Mouse (Mus musculus) midbrain, postnatal 0 days (tissue): ENCODE results near the gene Ldlrad2. TPM values are rescaled to one million over a fixed set of nuclear protein-coding genes. Genes with fewer than 3 reads are reported as not detected.

Experiments used
- ATAC-seq: fragments of 200-750 bp; cut with Nextera tagmentation; 2 replicates; pipeline ENCODE4 v1.8.0; 2017; ENCODE audit warnings: moderate number of reproducible peaks, mild to moderate bottlenecking, moderate TSS enrichment, moderate library complexity; ENCODE audit not compliant: low FRiP score
- DNase-seq: peaks from one replicate; pipeline ENCODE4 v3.0.0-alpha.2; 2015; ENCODE audit warnings: low spot score
- H3K27ac ChIP-seq: fragments of 300-500 bp; sonication (generic); 2 replicates; pipeline ENCODE4 v1.5.1; 2014; ENCODE audit warnings: low read depth, mild to moderate bottlenecking, low read length, mixed read lengths
- H3K27me3 ChIP-seq: fragments of 300-500 bp; sonication (generic); 2 replicates; pipeline ENCODE4 v1.6.1; 2014; ENCODE audit warnings: low read length, control low read depth, mixed read lengths; ENCODE audit not compliant: insufficient read depth
- H3K36me3 ChIP-seq: fragments of 300-500 bp; sonication (generic); 2 replicates; pipeline ENCODE4 v1.6.1; 2014; ENCODE audit warnings: low read length, control low read depth, mixed read lengths; ENCODE audit not compliant: insufficient read depth
- H3K4me1 ChIP-seq: fragments of 300-500 bp; sonication (generic); 2 replicates; pipeline ENCODE4 v1.6.1; 2014; ENCODE audit warnings: mild to moderate bottlenecking, control low read depth, antibody characterized with exemption, low read length, mixed read lengths; ENCODE audit not compliant: insufficient read depth
- H3K4me2 ChIP-seq: fragments of 300-500 bp; sonication (generic); 2 replicates; pipeline ENCODE4 v1.6.1; 2014; ENCODE audit warnings: low read depth, mild to moderate bottlenecking, low read length, mixed read lengths; ENCODE audit not compliant: poor library complexity, severe bottlenecking
- H3K4me3 ChIP-seq: fragments of 300-500 bp; sonication (generic); 2 replicates; pipeline ENCODE4 v1.5.1; 2014; ENCODE audit warnings: low read depth, mild to moderate bottlenecking, low read length, moderate library complexity
- H3K9ac ChIP-seq: fragments of 300-500 bp; sonication (generic); replicated peaks from 2 replicates; pipeline ENCODE4 v1.6.1; 2014; ENCODE audit warnings: mild to moderate bottlenecking, low read length, moderate library complexity, mixed read lengths; ENCODE audit not compliant: poor library complexity, severe bottlenecking
- H3K9me3 ChIP-seq: fragments of 300-500 bp; sonication (generic); 2 replicates; pipeline ENCODE4 v1.6.1; 2016; ENCODE audit warnings: low read length, control low read depth
- CTCF ChIP-seq: IDR thresholded peaks from 2 replicates; pipeline ENCODE4 v1.5.1; 2016; ENCODE audit warnings: antibody characterized with exemption, mild to moderate bottlenecking
- WGBS: fragments of 180-500 bp; shearing (Covaris S2); extraction: QIAGEN DNeasy Blood & Tissue Kit; methylation state at CpG from one replicate; pipeline ENCODE4 v1.1.7; 2014; 5-methylcytosine and 5-hydroxymethylcytosine counted together
- polyA plus RNA-seq: library from polyadenylated mRNA; unstranded; fragments of >200 nt; fragmentation: Nextera tagmentation; extraction: Ambion mirVana; gene quantifications from 2 replicates; pipeline ENCODE4 v1.2.1, GENCODE M21; 2015
- total RNA-seq: library from RNA; depleted of rRNA; stranded (reverse); fragments of >200 nt; gene quantifications from 2 replicates; pipeline ENCODE4 v1.2.3, GENCODE M21; 2014; rRNA removed

Ldlrad2 gene
- total RNA-seq (not detected in 2 replicates), polyA plus RNA-seq (0.70 TPM in 1 of 2 replicates, not detected in the other)

- no peak for TF ChIP-seq CTCF
- H3K4me1 ChIP-seq, result no peaks in the 10 kb centered on the region
- H3K9me3 ChIP-seq, result no peaks in the 10 kb centered on the region
- no peak within 1 kb of the TSS for H3K27ac ChIP-seq
- no peak within 1 kb of the TSS for H3K4me3 ChIP-seq
- no peak within 1 kb of the TSS for H3K4me2 ChIP-seq
- H3K27me3 ChIP-seq, result peaks cover 7% of the 10 kb centered on the region; the same call in 1 of the 2 replicates
- no peaks in the 10 kb centered on the region for H3K36me3 ChIP-seq
- DNase-seq (no peak), ATAC-seq (no peak)
- WGBS, result 84% methylated on average over 10 of the region's 10 CpGs
- H3K9ac ChIP-seq, result no peak within 1 kb of the TSS
Measured at GRCm38 (mm10) chr4:137574469-137574868, at the start of gene Ldlrad2. Gene Ldlrad2 (minus strand): TSS chr4:137574569.

- 97% methylated on average over 8 of the region's 8 CpGs for WGBS
- no peaks in the 10 kb centered on the region for H3K27me3 ChIP-seq
- H3K9ac ChIP-seq, result no peak overlapping the region
- no peaks in the 10 kb centered on the region for H3K9me3 ChIP-seq
- peaks cover 42% of the 10 kb centered on the region for H3K36me3 ChIP-seq
- no peak for DNase-seq
- H3K27ac ChIP-seq, result no peak overlapping the region
- H3K4me1 ChIP-seq, result no peaks in the 10 kb centered on the region
- ATAC-seq, result no peak
- TF ChIP-seq CTCF, result no peak
- H3K4me2 ChIP-seq, result no peak overlapping the region
- no peak overlapping the region for H3K4me3 ChIP-seq
Measured at GRCm38 (mm10) chr4:137622847-137623246, 48.5 kb upstream of the Ldlrad2 start.

GRCm38 (mm10) chr4:137610256-137610655 lies 35.9 kb upstream of the Ldlrad2 start:
- Histone ChIP-seq H3K27me3 (no peaks in the 10 kb centered on the region), H3K36me3 (peaks cover 69% of the 10 kb centered on the region), H3K4me1 (no peaks in the 10 kb centered on the region), H3K4me3 (no peak overlapping the region), H3K9ac (no peak overlapping the region), H3K27ac (no peak overlapping the region), H3K4me2 (no peak overlapping the region), H3K9me3 (no peaks in the 10 kb centered on the region)
- DNase-seq (no peak), ATAC-seq (no peak)
- WGBS, result 77% methylated on average over 15 of the region's 15 CpGs
- TF ChIP-seq CTCF, result no peak

- H3K4me2 ChIP-seq, result no peak overlapping the region
- DNase-seq (no peak), ATAC-seq (no peak)
- H3K27ac ChIP-seq, result no peak overlapping the region
- no peak for TF ChIP-seq CTCF
- no peaks in the 10 kb centered on the region for H3K27me3 ChIP-seq
- H3K36me3 ChIP-seq, result peaks cover 69% of the 10 kb centered on the region
- WGBS, result 92% methylated on average over 7 of the region's 7 CpGs
- H3K9ac ChIP-seq, result no peak overlapping the region
- no peaks in the 10 kb centered on the region for H3K4me1 ChIP-seq
- H3K4me3 ChIP-seq, result no peak overlapping the region
- H3K9me3 ChIP-seq, result no peaks in the 10 kb centered on the region
Measured at GRCm38 (mm10) chr4:137609702-137610101, 35.3 kb upstream of the Ldlrad2 start.

- no peak for ATAC-seq
- Histone ChIP-seq H3K9me3 (no peaks in the 10 kb centered on the region), H3K4me1 (no peaks in the 10 kb centered on the region), H3K27me3 (no peaks in the 10 kb centered on the region), H3K4me2 (no peak overlapping the region), H3K9ac (no peak overlapping the region), H3K4me3 (no peak overlapping the region), H3K36me3 (peaks cover 68% of the 10 kb centered on the region), H3K27ac (no peak overlapping the region)
- WGBS, result 91% methylated on average over 7 of the region's 7 CpGs
- no peak for DNase-seq
- TF ChIP-seq CTCF, result no peak
Measured at GRCm38 (mm10) chr4:137609281-137609680, 34.9 kb upstream of the Ldlrad2 start.

- no peak for TF ChIP-seq CTCF
- no peaks in the 10 kb centered on the region for H3K9me3 ChIP-seq
- no peak overlapping the region for H3K9ac ChIP-seq
- no peak overlapping the region for H3K4me3 ChIP-seq
- no peaks in the 10 kb centered on the region for H3K27me3 ChIP-seq
- WGBS, result 95% methylated on average over 2 of the region's 2 CpGs
- DNase-seq, result no peak
- no peak overlapping the region for H3K4me2 ChIP-seq
- H3K27ac ChIP-seq, result no peak overlapping the region
- no peak for ATAC-seq
- H3K36me3 ChIP-seq, result peaks cover 51% of the 10 kb centered on the region
- no peaks in the 10 kb centered on the region for H3K4me1 ChIP-seq
Measured at GRCm38 (mm10) chr4:137607023-137607422, 32.7 kb upstream of the Ldlrad2 start.
